Mouse (Mus musculus) limb, embryonic 14.5 days (tissue): Measurements from ENCODE around the gene Kel. TPM values are rescaled to one million over a fixed set of nuclear protein-coding genes. Genes with fewer than 3 reads are reported as not detected.

Source experiments
- ATAC-seq: fragments of 200-750 bp; cut with Nextera tagmentation; 2 replicates; pipeline ENCODE4 v1.8.0; 2017; ENCODE audit warnings: low read depth, moderate number of reproducible peaks, moderate TSS enrichment; ENCODE audit not compliant: low FRiP score
- DNase-seq: peaks from one replicate; pipeline ENCODE4 v3.0.0-alpha.2; 2015; ENCODE audit warnings: low spot score
- H3K27ac ChIP-seq: fragments of 300-500 bp; sonication (generic); replicated peaks from 2 replicates; pipeline ENCODE4 v1.5.1; 2014; ENCODE audit warnings: low read depth, mild to moderate bottlenecking, low read length, moderate library complexity, mixed read lengths
- H3K27me3 ChIP-seq: fragments of 300-500 bp; sonication (generic); 2 replicates; pipeline ENCODE4 v1.6.1; 2014; ENCODE audit warnings: low read length, mixed read lengths; ENCODE audit not compliant: control insufficient read depth, insufficient read depth
- H3K36me3 ChIP-seq: fragments of 300-500 bp; sonication (generic); 2 replicates; pipeline ENCODE4 v1.6.1; 2014; ENCODE audit warnings: mild to moderate bottlenecking, low read length, moderate library complexity, mixed read lengths; ENCODE audit not compliant: control insufficient read depth, insufficient read depth
- H3K4me1 ChIP-seq: fragments of 300-500 bp; sonication (generic); 2 replicates; pipeline ENCODE4 v1.6.1; 2014; ENCODE audit warnings: antibody characterized with exemption, low read length, mixed read lengths; ENCODE audit not compliant: control insufficient read depth, insufficient read depth
- H3K4me2 ChIP-seq: fragments of 300-500 bp; sonication (generic); replicated peaks from 2 replicates; pipeline ENCODE4 v1.6.1; 2014; ENCODE audit warnings: low read depth, mild to moderate bottlenecking, low read length, moderate library complexity; ENCODE audit not compliant: severe bottlenecking
- H3K4me3 ChIP-seq: fragments of 300-500 bp; sonication (generic); replicated peaks from 2 replicates; pipeline ENCODE4 v1.5.1; 2014; ENCODE audit warnings: low read length
- H3K9ac ChIP-seq: fragments of 300-500 bp; sonication (generic); 2 replicates; pipeline ENCODE4 v1.6.1; 2014; ENCODE audit warnings: mild to moderate bottlenecking, low read depth, low read length, moderate library complexity; ENCODE audit not compliant: severe bottlenecking
- H3K9me3 ChIP-seq: fragments of 300-500 bp; sonication (generic); 2 replicates; pipeline ENCODE4 v1.6.1; 2016; ENCODE audit warnings: low read length; ENCODE audit not compliant: control insufficient read depth
- POLR2A ChIP-seq: fragments of 200-500 bp; IDR thresholded peaks from 2 replicates; pipeline ENCODE4 v1.8.0; 2012; ENCODE audit warnings: inconsistent platforms, mild to moderate bottlenecking, moderate library complexity, borderline replicate concordance; ENCODE audit not compliant: insufficient read depth, insufficient read length; ENCODE audit errors: extremely low read depth
- WGBS: fragments of 180-500 bp; shearing (Covaris S2); extraction: QIAGEN DNeasy Blood & Tissue Kit; methylation state at CpG from one replicate; pipeline ENCODE4 v1.1.7; 2014; 5-methylcytosine and 5-hydroxymethylcytosine counted together
- polyA plus RNA-seq, 2 experiments: library from polyadenylated mRNA; depleted of rRNA in 1 of 2; stranded (reverse) in 1 of 2; unstranded in 1 of 2; fragments of >200 nt; fragmentation: Nextera tagmentation in 1 of 2; extraction: Ambion mirVana in 1 of 2; gene quantifications; 2 replicates each; pipeline versions ENCODE4 v1.2.1 to v1.2.3; 2012 to 2014

The Kel gene
- polyA plus RNA-seq, 2 experiments = 0.56 to 2.5 TPM

GRCm38 (mm10) chr6:41721430-41721829 is 17.3 kb upstream of the Kel start:
- ATAC-seq (no peak), DNase-seq (no peak)
- Histone ChIP-seq H3K4me2 (no peak overlapping the region), H3K9me3 (no peaks in the 10 kb centered on the region), H3K9ac (no peak overlapping the region), H3K27ac (no peak overlapping the region), H3K4me3 (no peak overlapping the region), H3K4me1 (no peaks in the 10 kb centered on the region), H3K36me3 (no peaks in the 10 kb centered on the region), H3K27me3 (no peaks in the 10 kb centered on the region)
- TF ChIP-seq POLR2A = no peak
- 82% methylated on average over 2 of the region's 2 CpGs for WGBS

GRCm38 (mm10) chr6:41710281-41710680 is 6.1 kb upstream of the Kel start:
- Histone ChIP-seq H3K9me3 (no peaks in the 10 kb centered on the region), H3K9ac (no peak overlapping the region), H3K4me3 (no peak overlapping the region), H3K27me3 (no peaks in the 10 kb centered on the region), H3K4me2 (no peak overlapping the region), H3K36me3 (no peaks in the 10 kb centered on the region), H3K4me1 (no peaks in the 10 kb centered on the region), H3K27ac (no peak overlapping the region)
- DNase-seq (no peak), ATAC-seq (no peak)
- WGBS = 95% methylated on average over 1 of the region's 1 CpGs
- no peak for TF ChIP-seq POLR2A

- Histone ChIP-seq H3K4me2 (no peak overlapping the region), H3K9ac (no peak overlapping the region), H3K9me3 (no peaks in the 10 kb centered on the region), H3K36me3 (no peaks in the 10 kb centered on the region), H3K27ac (no peak overlapping the region), H3K4me1 (no peaks in the 10 kb centered on the region), H3K27me3 (no peaks in the 10 kb centered on the region), H3K4me3 (no peak overlapping the region)
- ATAC-seq (no peak), DNase-seq (no peak)
- TF ChIP-seq POLR2A = no peak
- WGBS = 89% methylated on average over 7 of the region's 7 CpGs
Measured at GRCm38 (mm10) chr6:41706275-41706674, 2.1 kb upstream of the Kel start.

- WGBS = 66% methylated on average over 2 of the region's 2 CpGs
- Histone ChIP-seq H3K4me3 (no peak overlapping the region), H3K4me1 (no peaks in the 10 kb centered on the region), H3K27me3 (no peaks in the 10 kb centered on the region), H3K36me3 (no peaks in the 10 kb centered on the region), H3K27ac (no peak overlapping the region), H3K4me2 (no peak overlapping the region), H3K9me3 (no peaks in the 10 kb centered on the region), H3K9ac (no peak overlapping the region)
- ATAC-seq = no peak
- no peak for DNase-seq
- no peak for TF ChIP-seq POLR2A
Measured at GRCm38 (mm10) chr6:41702928-41703327, 1.2 kb downstream of the Kel start.

GRCm38 (mm10) chr6:41701245-41701644 is 2.9 kb downstream of the Kel start:
- no peaks in the 10 kb centered on the region for H3K4me1 ChIP-seq
- ATAC-seq (no peak), DNase-seq (no peak)
- H3K27ac ChIP-seq = no peak overlapping the region
- H3K36me3 ChIP-seq = no peaks in the 10 kb centered on the region
- no peak overlapping the region for H3K9ac ChIP-seq
- WGBS = 82% methylated on average over 1 of the region's 1 CpGs
- no peak overlapping the region for H3K4me2 ChIP-seq
- no peaks in the 10 kb centered on the region for H3K27me3 ChIP-seq
- no peaks in the 10 kb centered on the region for H3K9me3 ChIP-seq
- no peak for TF ChIP-seq POLR2A
- no peak overlapping the region for H3K4me3 ChIP-seq

- DNase-seq (no peak), ATAC-seq (no peak)
- Histone ChIP-seq H3K4me1 (no peaks in the 10 kb centered on the region), H3K36me3 (no peaks in the 10 kb centered on the region), H3K4me2 (no peak overlapping the region), H3K9me3 (no peaks in the 10 kb centered on the region), H3K4me3 (no peak overlapping the region), H3K27ac (no peak overlapping the region), H3K9ac (no peak overlapping the region), H3K27me3 (no peaks in the 10 kb centered on the region)
- WGBS = 86% methylated on average over 1 of the region's 1 CpGs
- no peak for TF ChIP-seq POLR2A
Measured at GRCm38 (mm10) chr6:41694407-41694806, 9.7 kb downstream of the Kel start.
